Mouse (Mus musculus) MEL (cell line): ENCODE measurements around the gene Rex1bd. TPM values are rescaled to one million over a fixed set of nuclear protein-coding genes. Genes with fewer than 3 reads are reported as not detected.

ENCODE experiments used
- DNase-seq: peaks from one replicate; pipeline ENCODE4 v3.0.0; 2011; ENCODE audit warnings: low read depth, low spot score
- H3K27ac ChIP-seq: 2 replicates; pipeline ENCODE4 v1.5.1; 2012; ENCODE audit warnings: low read depth, mild to moderate bottlenecking, control low read depth, low read length, moderate library complexity; ENCODE audit not compliant: control insufficient read depth
- H3K27me3 ChIP-seq, 2 experiments: fragments of 150-350 bp in 1 of 2; sonication (generic) in 1 of 2; 2 replicates each; pipeline ENCODE4 v1.6.1; 2012; ENCODE audit warnings: low read length in 2 of 2, mild to moderate bottlenecking in 2 of 2, improper control_type of control experiment in 1 of 2, moderate library complexity in 1 of 2; ENCODE audit not compliant: insufficient read depth in 2 of 2, control insufficient read depth in 1 of 2
- H3K36me3 ChIP-seq, 2 experiments: 2 replicates each; pipeline ENCODE4 v1.6.1; 2012 to 2014; ENCODE audit warnings: low read length in 2 of 2, improper control_type of control experiment in 1 of 2, inconsistent platforms in 1 of 2, mild to moderate bottlenecking in 1 of 2; ENCODE audit not compliant: insufficient read depth in 2 of 2, control insufficient read depth in 1 of 2
- H3K4me1 ChIP-seq, 2 experiments: fragments of 150-350 bp in 1 of 2; sonication (generic) in 1 of 2; 2 replicates each; pipeline ENCODE4 v1.6.1; 2012; ENCODE audit warnings: low read length in 2 of 2, improper control_type of control experiment in 1 of 2, mild to moderate bottlenecking in 1 of 2; ENCODE audit not compliant: insufficient read depth in 2 of 2, control insufficient read depth in 1 of 2
- H3K4me3 ChIP-seq, 2 experiments: fragments of 150-350 bp in 1 of 2; sonication (generic) in 1 of 2; 2 replicates each; pipeline ENCODE4 v1.5.1; 2012; ENCODE audit warnings: low read depth in 2 of 2, low read length in 2 of 2, mild to moderate bottlenecking in 2 of 2, moderate library complexity in 2 of 2, control low read depth in 1 of 2, improper control_type of control experiment in 1 of 2; ENCODE audit not compliant: control insufficient read depth in 1 of 2, insufficient read depth in 1 of 2
- H3K79me2 ChIP-seq: 2 replicates; pipeline ENCODE4 v1.6.1; 2012; ENCODE audit warnings: mild to moderate bottlenecking, low read length, moderate library complexity; ENCODE audit not compliant: control insufficient read depth, poor library complexity, insufficient read depth
- H3K9ac ChIP-seq: 2 replicates; pipeline ENCODE4 v1.6.1; 2012; ENCODE audit warnings: low read depth, mild to moderate bottlenecking, control low read depth, low read length, moderate library complexity; ENCODE audit not compliant: control insufficient read depth, poor library complexity, severe bottlenecking
- H3K9me3 ChIP-seq: fragments of 150-350 bp; sonication (generic); replicated peaks from 2 replicates; pipeline ENCODE4 v1.6.1; 2012; ENCODE audit warnings: mild to moderate bottlenecking, low read length, improper control_type of control experiment, moderate library complexity; ENCODE audit not compliant: insufficient read depth
- BHLHE40 ChIP-seq: IDR thresholded peaks from 2 replicates; pipeline ENCODE4 v1.6.1; 2012; ENCODE audit warnings: low read depth, mild to moderate bottlenecking, inconsistent platforms, low read length, improper control_type of control experiment, borderline replicate concordance
- CHD1 ChIP-seq: IDR thresholded peaks from 2 replicates; pipeline ENCODE4 v1.6.1; 2012; ENCODE audit warnings: low read depth, mild to moderate bottlenecking, inconsistent platforms, low read length, improper control_type of control experiment
- CHD2 ChIP-seq: IDR thresholded peaks from 2 replicates; pipeline ENCODE4 v1.6.1; 2011; ENCODE audit warnings: low read length, improper control_type of control experiment
- E2F4 ChIP-seq: IDR thresholded peaks from 2 replicates; pipeline ENCODE4 v1.6.1; 2011; ENCODE audit warnings: low read depth, low read length, improper control_type of control experiment, borderline replicate concordance
- ELF1 ChIP-seq: IDR thresholded peaks from 2 replicates; pipeline ENCODE4 v1.6.1; 2014; ENCODE audit warnings: low read depth, mild to moderate bottlenecking, inconsistent platforms, low read length, improper control_type of control experiment, moderate library complexity
- ETS1 ChIP-seq: IDR thresholded peaks from 2 replicates; pipeline ENCODE4 v1.6.1; 2012; ENCODE audit warnings: low read depth, mild to moderate bottlenecking, inconsistent platforms, low read length, improper control_type of control experiment, moderate library complexity
- GABPA ChIP-seq: IDR thresholded peaks from 2 replicates; pipeline ENCODE4 v1.6.1; 2012; ENCODE audit warnings: low read depth, mild to moderate bottlenecking, inconsistent platforms, low read length, improper control_type of control experiment, moderate library complexity
- HCFC1 ChIP-seq: IDR thresholded peaks from 2 replicates; pipeline ENCODE4 v1.6.1; 2012; ENCODE audit warnings: low read depth, mild to moderate bottlenecking, inconsistent platforms, low read length, improper control_type of control experiment, moderate library complexity
- JUND ChIP-seq: IDR thresholded peaks from 2 replicates; pipeline ENCODE4 v1.6.1; 2011; ENCODE audit warnings: low read depth, mild to moderate bottlenecking, improper control_type of control experiment, low read length
- MAX ChIP-seq: IDR thresholded peaks from 2 replicates; pipeline ENCODE4 v1.6.1; 2011; ENCODE audit warnings: low read length, improper control_type of control experiment
- MAZ ChIP-seq: IDR thresholded peaks from 2 replicates; pipeline ENCODE4 v1.6.1; 2012; ENCODE audit warnings: low read depth, mild to moderate bottlenecking, inconsistent platforms, low read length, improper control_type of control experiment
- MEF2A ChIP-seq: IDR thresholded peaks from 2 replicates; pipeline ENCODE4 v1.6.1; 2014; ENCODE audit warnings: low read depth, mild to moderate bottlenecking, inconsistent platforms, low read length, improper control_type of control experiment; ENCODE audit not compliant: poor library complexity, insufficient replicate concordance, severe bottlenecking; ENCODE audit errors: extremely low read depth
- NELFE ChIP-seq: IDR thresholded peaks from 2 replicates; pipeline ENCODE4 v1.6.1; 2011; ENCODE audit warnings: low read depth, low read length, improper control_type of control experiment
- NRF1 ChIP-seq: IDR thresholded peaks from 2 replicates; pipeline ENCODE4 v1.6.1; 2014; ENCODE audit warnings: low read depth, mild to moderate bottlenecking, inconsistent platforms, low read length, improper control_type of control experiment, moderate library complexity; ENCODE audit not compliant: poor library complexity, insufficient read depth, severe bottlenecking
- POLR2AphosphoS5 ChIP-seq: IDR thresholded peaks from 2 replicates; pipeline ENCODE4 v1.6.1; 2012; ENCODE audit warnings: low read depth, borderline replicate concordance, mild to moderate bottlenecking, inconsistent platforms, low read length, moderate library complexity, mixed read lengths
- SMC3 ChIP-seq: IDR thresholded peaks from 2 replicates; pipeline ENCODE4 v1.6.1; 2011; ENCODE audit warnings: low read depth, low read length, improper control_type of control experiment
- TBP ChIP-seq: IDR thresholded peaks from 2 replicates; pipeline ENCODE4 v1.8.0; 2011; ENCODE audit warnings: low read depth, low read length, improper control_type of control experiment
- ZC3H11A ChIP-seq: IDR thresholded peaks from 2 replicates; pipeline ENCODE4 v1.6.1; 2012; ENCODE audit warnings: low read depth, mild to moderate bottlenecking, inconsistent platforms, low read length, improper control_type of control experiment
- ZMIZ1 ChIP-seq: IDR thresholded peaks from 2 replicates; pipeline ENCODE4 v1.6.1; 2012; ENCODE audit warnings: low read depth, mild to moderate bottlenecking, inconsistent platforms, low read length, improper control_type of control experiment, moderate library complexity
- ZNF384 ChIP-seq: IDR thresholded peaks from 2 replicates; pipeline ENCODE4 v1.6.1; 2012; ENCODE audit warnings: low read depth, mild to moderate bottlenecking, inconsistent platforms, low read length, improper control_type of control experiment
- polyA plus RNA-seq, 2 experiments: library from polyadenylated mRNA; stranded (reverse) in 1 of 2; unstranded in 1 of 2; fragments of >175 nt in 1 of 2; fragments of >200 nt in 1 of 2; gene quantifications; 2 replicates each; pipeline versions ENCODE4 v1.2.1 to v1.2.4; 2012; ENCODE audit warnings: low replicate concordance in 2 of 2, low read depth in 1 of 2; ENCODE audit not compliant: insufficient read length in 2 of 2, insufficient read depth in 1 of 2, missing spikeins in 1 of 2
- total RNA-seq: library from RNA; depleted of rRNA; stranded (reverse); fragments of 300-350 nt; gene quantifications from 2 replicates; pipeline ENCODE4 v1.2.3, GENCODE M21; 2012

Rex1bd gene
- total and polyA plus RNA-seq, 3 experiments: 145 to 204 TPM; not detected in 1

GRCm38 (mm10) chr8:70458462-70458861, 48.1 kb downstream of the Rex1bd start:
- Histone ChIP-seq H3K36me3 (no peaks in the 10 kb centered on the region; a peak in 1 of 4 replicates), H3K79me2 (no peaks in the 10 kb centered on the region), H3K4me1 (no peaks in the 10 kb centered on the region), H3K27ac (no peak overlapping the region), H3K4me3 (no peak overlapping the region), H3K27me3 (no peaks in the 10 kb centered on the region), H3K9ac (no peak overlapping the region), H3K9me3 (no peaks in the 10 kb centered on the region)
- TF ChIP-seq ELF1 (no peak), GABPA (no peak), NELFE (no peak), POLR2AphosphoS5 (no peak), ZNF384 (no peak), HCFC1 (no peak), MAZ (no peak), TBP (no peak), MAX (no peak), BHLHE40 (no peak), SMC3 (no peak), NRF1 (no peak), ZMIZ1 (no peak)
- DNase-seq: no peak

- TF ChIP-seq NRF1 (no peak), JUND (no peak), CHD1 (no peak), MEF2A (no peak), E2F4 (no peak), TBP (no peak), HCFC1 (no peak), CHD2 (no peak), POLR2AphosphoS5 (no peak), BHLHE40 (no peak), ETS1 (no peak), ZC3H11A (no peak)
- no peak for DNase-seq
- no peak overlapping the region for H3K9ac ChIP-seq
- no peaks in the 10 kb centered on the region for H3K9me3 ChIP-seq
- no peaks in the 10 kb centered on the region; a peak in 1 of 4 replicates for H3K36me3 ChIP-seq
- no peak overlapping the region for H3K4me3 ChIP-seq
- H3K27ac ChIP-seq: no peak overlapping the region
- H3K79me2 ChIP-seq: no peaks in the 10 kb centered on the region
- no peaks in the 10 kb centered on the region for H3K4me1 ChIP-seq
- no peaks in the 10 kb centered on the region for H3K27me3 ChIP-seq
Observed at GRCm38 (mm10) chr8:70457882-70458281, 48.7 kb downstream of the Rex1bd start.
